Mouse (Mus musculus) lung, embryonic 16.5 days (tissue): ENCODE measurements at regions not wholly inside any gene's neighbourhood (a gene's known extent, or its start where the extent isn't known, plus 50 kb on each side); places are given as distances from the start of the nearest gene placed in this dataset.
A peak's percentile ranks its signal among the peaks of the same experiment; 100 is the strongest.

Experiments
- ATAC-seq: fragments of 200-750 bp; cut with Nextera tagmentation; 2 replicates; pipeline ENCODE4 v1.8.0; 2017; ENCODE audit warnings: low read depth, mild to moderate bottlenecking, moderate library complexity
- H3K27ac ChIP-seq: fragments of 300-500 bp; sonication (generic); 2 replicates; pipeline ENCODE4 v1.5.1; 2014; ENCODE audit warnings: mild to moderate bottlenecking, control low read depth, low read length
- H3K27me3 ChIP-seq: fragments of 300-500 bp; sonication (generic); 2 replicates; pipeline ENCODE4 v1.6.1; 2014; ENCODE audit warnings: low read depth, low read length, mixed read lengths; ENCODE audit not compliant: control insufficient read depth, insufficient read depth
- H3K36me3 ChIP-seq: fragments of 300-500 bp; sonication (generic); 2 replicates; pipeline ENCODE4 v1.6.1; 2014; ENCODE audit warnings: low read length; ENCODE audit not compliant: control insufficient read depth, insufficient read depth
- H3K4me1 ChIP-seq: fragments of 300-500 bp; sonication (generic); replicated peaks from 2 replicates; pipeline ENCODE4 v1.6.1; 2014; ENCODE audit warnings: low read length, mixed read lengths; ENCODE audit not compliant: control insufficient read depth, insufficient read depth
- H3K4me2 ChIP-seq: fragments of 300-500 bp; sonication (generic); 2 replicates; pipeline ENCODE4 v1.6.1; 2014; ENCODE audit warnings: low read depth, low read length, control low read depth
- H3K4me3 ChIP-seq: fragments of 300-500 bp; sonication (generic); 2 replicates; pipeline ENCODE4 v1.5.1; 2014; ENCODE audit warnings: mild to moderate bottlenecking, low read length, control low read depth
- H3K9ac ChIP-seq: fragments of 300-500 bp; sonication (generic); 2 replicates; pipeline ENCODE4 v1.6.1; 2014; ENCODE audit warnings: low read length, control low read depth
- H3K9me3 ChIP-seq: fragments of 300-500 bp; sonication (generic); 2 replicates; pipeline ENCODE4 v1.6.1; 2016; ENCODE audit warnings: low read length; ENCODE audit not compliant: control insufficient read depth
- WGBS: fragments of 180-500 bp; shearing (Covaris S2); extraction: QIAGEN DNeasy Blood & Tissue Kit; methylation state at CpG from one replicate; pipeline ENCODE4 v1.1.7; 2014; 5-methylcytosine and 5-hydroxymethylcytosine counted together

DNA sequence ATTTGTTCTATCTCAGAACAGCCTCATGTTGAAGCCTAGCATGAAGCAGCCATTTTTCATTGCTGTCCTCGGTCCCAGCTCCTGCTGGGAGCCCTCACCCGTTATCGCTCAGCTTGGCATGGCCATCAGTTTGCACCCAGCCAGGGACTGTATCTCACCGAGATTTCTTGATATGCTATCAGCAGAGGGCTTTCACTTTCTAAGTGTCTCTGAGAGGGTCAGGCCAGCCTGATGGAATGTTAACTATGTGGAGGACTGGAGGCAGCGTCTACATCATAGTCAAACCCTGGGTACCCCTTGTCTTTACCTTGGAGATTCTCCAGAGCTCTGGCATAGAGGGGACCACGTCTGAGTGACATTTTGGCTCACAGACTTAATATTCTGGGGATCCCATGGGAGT lies 84.9 kb upstream of the 4930535I16Rik start:
- Histone ChIP-seq H3K9me3 (no peaks in the 10 kb centered on the region), H3K4me3 (no peak overlapping the region), H3K9ac (no peak overlapping the region), H3K27ac (no peak overlapping the region), H3K4me2 (no peak overlapping the region), H3K4me1 (no peaks in the 10 kb centered on the region), H3K27me3 (no peaks in the 10 kb centered on the region), H3K36me3 (no peaks in the 10 kb centered on the region)
- peak; percentile 56 for ATAC-seq
- whole genome bisulfite sequencing, result 7% methylated on average over 6 of the region's 6 CpGs

DNA sequence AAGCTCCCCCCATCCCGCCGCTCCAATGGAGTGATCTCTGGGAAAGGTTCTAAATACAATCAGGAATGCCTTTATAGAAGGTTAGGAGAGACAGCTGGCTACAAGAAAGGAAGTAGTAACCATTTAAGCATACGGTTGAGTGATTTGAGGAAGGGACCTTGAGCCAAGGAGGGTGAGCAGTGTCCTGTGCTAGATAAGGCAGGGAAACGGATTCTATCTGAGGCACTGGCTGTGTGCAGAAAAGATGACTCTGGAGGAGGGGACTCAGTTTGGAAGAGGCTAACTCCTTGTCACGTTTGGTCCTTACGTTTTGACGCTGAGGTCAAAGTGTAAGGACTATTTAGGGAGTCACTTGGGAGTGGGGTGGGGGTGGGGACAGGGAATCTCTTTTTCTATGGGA lies 84.3 kb upstream of the 4930535I16Rik start:
- no peaks in the 10 kb centered on the region for H3K4me1 ChIP-seq
- 50% methylated on average over 7 of the region's 7 CpGs for WGBS
- ATAC-seq, result no peak
- H3K9me3 ChIP-seq, result no peaks in the 10 kb centered on the region
- H3K4me3 ChIP-seq, result no peak overlapping the region
- H3K9ac ChIP-seq, result no peak overlapping the region
- H3K4me2 ChIP-seq, result no peak overlapping the region
- H3K27ac ChIP-seq, result no peak overlapping the region
- no peaks in the 10 kb centered on the region for H3K36me3 ChIP-seq
- no peaks in the 10 kb centered on the region for H3K27me3 ChIP-seq

- H3K27ac ChIP-seq, result no peak overlapping the region
- H3K4me3 ChIP-seq, result no peak overlapping the region
- peaks cover 2% of the 10 kb centered on the region; the same call in 1 of the 2 replicates for H3K9me3 ChIP-seq
- H3K4me2 ChIP-seq, result no peak overlapping the region
- WGBS, result 46% methylated on average over 8 of the region's 8 CpGs
- no peak overlapping the region for H3K9ac ChIP-seq
- peak; percentile 36; the same call in 1 of the 2 replicates for ATAC-seq
- peaks cover 16% of the 10 kb centered on the region for H3K27me3 ChIP-seq
- H3K36me3 ChIP-seq, result no peaks in the 10 kb centered on the region
- H3K4me1 ChIP-seq, result peaks cover 3% of the 10 kb centered on the region; the same call in 1 of the 2 replicates
Measured at GRCm38 (mm10) chr4:123995815-123996214, 78.0 kb upstream of the 4930535I16Rik start.

DNA sequence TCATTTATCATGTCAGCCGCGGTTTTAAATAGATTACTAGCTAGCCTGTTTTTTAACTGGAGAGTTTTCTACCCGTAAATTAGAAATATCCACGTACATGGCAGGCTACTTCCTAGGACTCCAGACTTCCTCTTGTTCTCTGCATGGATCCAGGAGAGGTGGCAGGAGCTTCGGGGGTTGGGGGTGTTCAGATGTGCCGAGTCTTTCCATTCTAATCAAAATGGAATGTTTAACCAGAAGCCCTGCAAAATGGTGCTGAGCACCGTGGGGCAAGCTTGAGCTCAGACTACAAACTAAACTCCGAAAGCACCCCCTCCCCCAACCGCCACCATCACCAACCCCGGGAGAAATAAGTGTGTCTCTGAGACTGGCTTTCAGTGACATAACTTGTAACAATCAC lies 73.4 kb upstream of the 4930535I16Rik start:
- no peak for ATAC-seq
- Histone ChIP-seq H3K9me3 (peaks cover 1% of the 10 kb centered on the region; the same call in 1 of the 2 replicates), H3K4me2 (peak overlapping the region; percentile 43), H3K9ac (no peak overlapping the region; the same call in 1 of the 2 replicates), H3K27ac (no peak overlapping the region), H3K27me3 (peaks cover 26% of the 10 kb centered on the region), H3K4me1 (peaks cover 4% of the 10 kb centered on the region; the same call in 1 of the 2 replicates), H3K36me3 (no peaks in the 10 kb centered on the region), H3K4me3 (peak overlapping the region; percentile 17; the same call in 1 of the 2 replicates)
- WGBS, result 5% methylated on average over 10 of the region's 10 CpGs

DNA sequence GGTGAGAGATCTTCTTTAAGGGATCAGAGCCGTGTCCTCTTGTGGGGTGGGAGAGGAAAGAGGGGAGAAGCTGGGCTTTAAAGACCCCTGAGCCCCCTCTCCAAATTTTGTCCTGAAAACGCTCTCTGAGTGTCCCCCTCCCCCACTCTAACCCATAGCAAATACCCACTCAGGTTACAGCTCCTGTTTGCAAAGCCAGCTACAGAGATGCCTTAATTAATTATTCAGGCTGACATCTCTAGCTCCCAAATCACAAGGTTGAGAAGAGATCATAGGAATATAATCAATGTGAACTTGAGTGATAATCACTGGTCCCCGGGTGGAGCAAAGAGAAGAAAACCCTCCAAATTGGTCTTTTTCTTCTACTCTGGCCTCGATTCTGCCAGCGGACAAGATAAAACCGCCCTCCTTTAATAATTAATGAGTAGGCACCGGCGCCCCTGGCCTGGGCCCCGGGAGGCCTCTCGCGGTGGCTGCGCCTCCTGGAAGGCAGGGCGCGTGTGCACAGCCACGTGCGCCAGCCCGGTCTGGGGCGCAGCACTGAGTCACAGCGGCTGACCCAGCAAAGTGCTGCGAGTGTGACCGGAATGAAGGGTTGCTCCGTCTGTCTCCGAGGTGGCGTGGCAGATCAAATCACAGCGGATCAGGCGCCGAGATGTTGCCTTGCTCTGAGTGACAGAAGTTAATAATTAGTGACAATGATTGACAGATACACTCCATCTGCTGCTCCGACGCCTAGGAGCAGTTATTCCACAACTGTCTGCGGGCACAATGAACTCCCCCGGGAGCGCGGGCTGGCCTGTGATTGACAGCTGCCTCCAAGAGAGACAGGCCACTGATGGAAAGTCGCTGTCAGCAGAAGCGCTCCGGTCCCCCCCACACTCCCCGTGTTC lies 72.7 kb upstream of the 4930535I16Rik start:
- Histone ChIP-seq H3K4me1 (peaks cover 4% of the 10 kb centered on the region; the same call in 1 of the 2 replicates), H3K27me3 (peaks cover 26% of the 10 kb centered on the region), H3K9me3 (no peaks in the 10 kb centered on the region), H3K4me2 (peak overlapping the region; percentile 43), H3K9ac (no peak overlapping the region; the same call in 1 of the 2 replicates), H3K4me3 (peak overlapping the region; percentile 17), H3K36me3 (no peaks in the 10 kb centered on the region), H3K27ac (no peak overlapping the region)
- 2% methylated on average over 37 of the region's 37 CpGs for WGBS
- ATAC-seq, result peak; percentile 70; the same call in 1 of the 2 replicates
